Mouse (Mus musculus) lung, embryonic 14.5 days (tissue): ENCODE measurements at regions not wholly inside any gene's neighbourhood (a gene's known extent, or its start where the extent isn't known, plus 50 kb on each side); places are given as distances from the start of the nearest gene placed in this dataset.

Experiments
- ATAC-seq: fragments of 200-750 bp; cut with Nextera tagmentation; 2 replicates; pipeline ENCODE4 v1.8.0; 2017; ENCODE audit warnings: mild to moderate bottlenecking, moderate TSS enrichment, moderate library complexity; ENCODE audit not compliant: insufficient read depth
- DNase-seq: peaks from one replicate; pipeline ENCODE4 v3.0.0-alpha.2; 2015
- H3K27ac ChIP-seq: fragments of 300-500 bp; sonication (generic); 2 replicates; pipeline ENCODE4 v1.5.1; 2014; ENCODE audit warnings: low read depth, mild to moderate bottlenecking, moderate library complexity
- H3K27me3 ChIP-seq: fragments of 300-500 bp; sonication (generic); 2 replicates; pipeline ENCODE4 v1.6.1; 2014; ENCODE audit warnings: low read length, control low read depth; ENCODE audit not compliant: insufficient read depth
- H3K36me3 ChIP-seq: fragments of 300-500 bp; sonication (generic); 2 replicates; pipeline ENCODE4 v1.6.1; 2014; ENCODE audit warnings: control low read depth; ENCODE audit not compliant: insufficient read depth
- H3K4me1 ChIP-seq: fragments of 300-500 bp; sonication (generic); 2 replicates; pipeline ENCODE4 v1.6.1; 2014; ENCODE audit warnings: antibody characterized with exemption, control low read depth; ENCODE audit not compliant: insufficient read depth
- H3K4me2 ChIP-seq: fragments of 300-500 bp; sonication (generic); 2 replicates; pipeline ENCODE4 v1.6.1; 2014; ENCODE audit warnings: mild to moderate bottlenecking
- H3K4me3 ChIP-seq: fragments of 300-500 bp; sonication (generic); 2 replicates; pipeline ENCODE4 v1.5.1; 2014; ENCODE audit warnings: low read depth, low read length
- H3K9ac ChIP-seq: fragments of 300-500 bp; sonication (generic); 2 replicates; pipeline ENCODE4 v1.6.1; 2014
- H3K9me3 ChIP-seq: fragments of 300-500 bp; sonication (generic); 2 replicates; pipeline ENCODE4 v1.6.1; 2016; ENCODE audit warnings: low read depth, low read length, control low read depth
- CTCF ChIP-seq: IDR thresholded peaks from 2 replicates; pipeline ENCODE4 v1.5.1; 2016; ENCODE audit warnings: antibody characterized with exemption, low read depth
- WGBS: fragments of 180-500 bp; shearing (Covaris S2); extraction: QIAGEN DNeasy Blood & Tissue Kit; methylation state at CpG from one replicate; pipeline ENCODE4 v1.1.7; 2014; 5-methylcytosine and 5-hydroxymethylcytosine counted together

GRCm38 (mm10) chr14:37355968-37356704, 221.1 kb upstream of the Ghitm start:
- H3K4me1 ChIP-seq: no peaks in the 10 kb centered on the region
- H3K9ac ChIP-seq: no peak overlapping the region
- DNase-seq (peak; percentile 57), ATAC-seq (no peak)
- H3K27ac ChIP-seq: no peak overlapping the region
- H3K4me3 ChIP-seq: no peak overlapping the region
- H3K27me3 ChIP-seq: no peaks in the 10 kb centered on the region
- 40% methylated on average over 9 of the region's 9 CpGs for WGBS
- TF ChIP-seq CTCF: peak; percentile 62
- H3K36me3 ChIP-seq: no peaks in the 10 kb centered on the region
- no peaks in the 10 kb centered on the region for H3K9me3 ChIP-seq
- no peak overlapping the region for H3K4me2 ChIP-seq

- DNase-seq: peak; percentile 36
- H3K9me3 ChIP-seq: no peaks in the 10 kb centered on the region
- no peak overlapping the region for H3K4me2 ChIP-seq
- H3K4me3 ChIP-seq: no peak overlapping the region
- 40% methylated on average over 4 of the region's 4 CpGs for WGBS
- H3K27ac ChIP-seq: no peak overlapping the region
- ATAC-seq: no peak; the same call in 1 of the 2 replicates
- no peaks in the 10 kb centered on the region for H3K27me3 ChIP-seq
- H3K9ac ChIP-seq: no peak overlapping the region
- no peaks in the 10 kb centered on the region for H3K4me1 ChIP-seq
- H3K36me3 ChIP-seq: no peaks in the 10 kb centered on the region
- no peak for TF ChIP-seq CTCF
Observed at GRCm38 (mm10) chr14:37323392-37323791, 188.3 kb upstream of the Ghitm start.

GRCm38 (mm10) chr14:37315239-37315895, 180.3 kb upstream of the Ghitm start:
- DNase-seq (no peak), ATAC-seq (no peak)
- H3K4me1 ChIP-seq: no peaks in the 10 kb centered on the region

GRCm38 (mm10) chr14:37313906-37314305, 178.8 kb upstream of the Ghitm start:
- no peaks in the 10 kb centered on the region for H3K9me3 ChIP-seq
- H3K4me2 ChIP-seq: no peak overlapping the region
- no peaks in the 10 kb centered on the region for H3K27me3 ChIP-seq
- H3K36me3 ChIP-seq: no peaks in the 10 kb centered on the region
- ATAC-seq: no peak
- no peak for DNase-seq
- H3K4me3 ChIP-seq: no peak overlapping the region
- no peak overlapping the region for H3K27ac ChIP-seq
- no peak overlapping the region for H3K9ac ChIP-seq
- no peaks in the 10 kb centered on the region for H3K4me1 ChIP-seq
- no peak for TF ChIP-seq CTCF

More at GRCm38 (mm10) chr14:37315239-37315895, 180.3 kb upstream of the Ghitm start:
- WGBS: 76% methylated on average over 7 of the region's 7 CpGs
- Histone ChIP-seq H3K27me3 (no peaks in the 10 kb centered on the region), H3K9ac (no peak overlapping the region), H3K4me2 (no peak overlapping the region), H3K4me3 (no peak overlapping the region), H3K9me3 (no peaks in the 10 kb centered on the region), H3K27ac (no peak overlapping the region), H3K36me3 (no peaks in the 10 kb centered on the region)
- TF ChIP-seq CTCF: no peak

GRCm38 (mm10) chr14:37312887-37313286, 177.8 kb upstream of the Ghitm start:
- TF ChIP-seq CTCF: no peak
- Histone ChIP-seq H3K27me3 (no peaks in the 10 kb centered on the region), H3K4me1 (no peaks in the 10 kb centered on the region), H3K4me3 (no peak overlapping the region), H3K9me3 (no peaks in the 10 kb centered on the region), H3K9ac (no peak overlapping the region), H3K36me3 (no peaks in the 10 kb centered on the region), H3K4me2 (no peak overlapping the region), H3K27ac (no peak overlapping the region)
- no peak for ATAC-seq
- no peak for DNase-seq
- WGBS: 74% methylated on average over 3 of the region's 3 CpGs

- Histone ChIP-seq H3K4me3 (no peak overlapping the region), H3K36me3 (no peaks in the 10 kb centered on the region), H3K4me1 (no peaks in the 10 kb centered on the region), H3K27ac (no peak overlapping the region), H3K4me2 (no peak overlapping the region), H3K27me3 (no peaks in the 10 kb centered on the region), H3K9me3 (no peaks in the 10 kb centered on the region), H3K9ac (no peak overlapping the region)
- ATAC-seq (peak; percentile 70; the same call in 1 of the 2 replicates), DNase-seq (peak; percentile 15)
- whole genome bisulfite sequencing: 22% methylated on average over 2 of the region's 2 CpGs
- TF ChIP-seq CTCF: peak; percentile 5; the same call in 1 of the 2 replicates
Observed at GRCm38 (mm10) chr14:37306622-37307274, 171.7 kb upstream of the Ghitm start.

- Histone ChIP-seq H3K27me3 (no peaks in the 10 kb centered on the region), H3K9me3 (no peaks in the 10 kb centered on the region), H3K36me3 (no peaks in the 10 kb centered on the region), H3K9ac (no peak overlapping the region), H3K27ac (no peak overlapping the region), H3K4me3 (no peak overlapping the region), H3K4me1 (no peaks in the 10 kb centered on the region), H3K4me2 (no peak overlapping the region)
- ATAC-seq (no peak), DNase-seq (peak; percentile 22)
- no peak for TF ChIP-seq CTCF
Observed at GRCm38 (mm10) chr14:37298631-37299030, 163.6 kb upstream of the Ghitm start.
